10 mouse cellular contexts compared by ENCODE assay signal in the genomic region with DNA sequence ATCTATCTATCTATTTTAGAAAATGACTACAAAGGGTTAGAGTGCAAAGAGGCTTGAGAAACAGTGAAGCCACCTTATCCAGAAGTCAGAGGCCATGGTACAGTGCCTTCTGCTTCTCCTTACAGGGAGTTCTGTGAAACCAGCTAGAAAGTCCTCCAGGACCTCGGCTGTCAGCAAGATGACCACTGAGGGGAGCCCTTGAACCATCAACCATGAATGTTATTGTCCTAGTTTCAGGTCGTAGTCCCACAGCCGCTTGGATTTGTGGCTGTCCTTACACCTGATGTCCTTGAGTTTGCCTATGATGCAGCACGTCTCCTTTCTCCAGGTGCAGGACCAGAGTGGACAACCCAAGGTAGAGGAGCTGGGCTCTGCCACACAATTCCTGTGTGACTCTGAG.
DNase-seq lines count a peak whose midpoint lies in the region; ATAC-seq and TF ChIP-seq lines count a peak whose summit lies in the region.
"Had no signal": no experiment of that assay in that cellular context is flagged by ENCODE, and none has a peak within 500 bp of the region (broad histone marks: within the 10 kb centered on the region; RNA-seq: fewer than 3 reads in every experiment).

No protein-coding gene starts in this region.

- H3K27ac ChIP-seq in gastrocnemius, adult 2 months: no peak overlapping the region
- H3K27ac ChIP-seq in lung, embryonic 14.5 days (ENCODE audit: low read depth): no peak overlapping the region
- H3K27ac ChIP-seq in thymus, adult 2 months (ENCODE audit: control insufficient read depth, insufficient read depth, low read length): no peak overlapping the region
- H3K27ac ChIP-seq: embryonic facial prominence, embryonic 13.5 days had no signal

- H3K4me3 ChIP-seq in gastrocnemius, adult 2 months: no peak overlapping the region
- H3K4me3 ChIP-seq in lung, embryonic 14.5 days (ENCODE audit: low read depth, low read length): no peak overlapping the region
- H3K4me3 ChIP-seq in thymus, adult 2 months (ENCODE audit: control insufficient read depth, insufficient read depth, low read length): no peak overlapping the region
- H3K4me3 ChIP-seq: embryonic facial prominence, embryonic 13.5 days; myocyte had no signal

- intact Hi-C loops in gastrocnemius, adult 2 months (cut with DNase I): no loop called here

- ATAC-seq in lung, embryonic 14.5 days (ENCODE audit: insufficient read depth): no peak
- ATAC-seq in inflammation-experienced regulatory T-cells, adult 6 months: no peak

- H3K4me2 ChIP-seq in lung, embryonic 14.5 days: no peak overlapping the region
- H3K4me2 ChIP-seq: embryonic facial prominence, embryonic 13.5 days had no signal

- 17% methylated on average over 4 of the region's 4 CpGs for WGBS in lung, embryonic 14.5 days
- WGBS in thymus, adult 2 months: 20% methylated on average over 4 of the region's 4 CpGs

- no peak for TF ChIP-seq POLR2A in thymus, adult 2 months (IDR thresholded peaks at IDR 0.05; ENCODE audit: control insufficient read depth, extremely low read depth, insufficient read depth, low read length, poor library complexity)

- no peaks in the 10 kb centered on the region for H3K4me1 ChIP-seq in lung, embryonic 14.5 days (ENCODE audit: insufficient read depth)
- H3K4me1 ChIP-seq in thymus, adult 2 months (replicated peaks; ENCODE audit: control insufficient read depth, insufficient read depth, low read length): no peaks in the 10 kb centered on the region

- no peak for DNase-seq in gastrocnemius, adult 2 months
- no peak for DNase-seq in gastrocnemius, postnatal 4 days (ENCODE audit: low spot score in 2 of 2)
- DNase-seq in lung, embryonic 14.5 days: peak; percentile 49
- no peak for DNase-seq in lung, adult 18-20 months
- DNase-seq in cerebellum, postnatal 14 days: peak; percentile 77 to 79
- peak; percentile 65 for DNase-seq in retina, postnatal 1 day
- no peak for DNase-seq in thymus, adult 2 months

- peak; percentile 46 for TF ChIP-seq CTCF in gastrocnemius, adult 2 months (IDR thresholded peaks at IDR 0.05)
- TF ChIP-seq CTCF in lung, embryonic 14.5 days (IDR thresholded peaks at IDR 0.05; ENCODE audit: low read depth): peak; percentile 38; the same call in 1 of the 2 replicates
- no peak for TF ChIP-seq CTCF in thymus, adult 2 months (IDR thresholded peaks at IDR 0.05; ENCODE audit: borderline replicate concordance, control insufficient read depth, extremely low read depth, insufficient read depth, low read length, poor library complexity)

- H3K9ac ChIP-seq in lung, embryonic 14.5 days: no peak overlapping the region
- H3K9ac ChIP-seq: embryonic facial prominence, embryonic 13.5 days had no signal

- H3K36me3 ChIP-seq in lung, embryonic 14.5 days (ENCODE audit: insufficient read depth): no peaks in the 10 kb centered on the region
- no peaks in the 10 kb centered on the region for H3K36me3 ChIP-seq in thymus, adult 2 months (ENCODE audit: control insufficient read depth, insufficient read depth, low read length)
- H3K36me3 ChIP-seq: embryonic facial prominence, embryonic 13.5 days had no signal

- no peaks in the 10 kb centered on the region for H3K9me3 ChIP-seq in lung, embryonic 14.5 days (ENCODE audit: low read depth, low read length)

- H3K27me3 ChIP-seq in lung, embryonic 14.5 days (ENCODE audit: insufficient read depth, low read length): no peaks in the 10 kb centered on the region
- no peaks in the 10 kb centered on the region for H3K27me3 ChIP-seq in thymus, adult 2 months (ENCODE audit: control insufficient read depth, insufficient read depth, low read length)

Comparison
In these comparisons a context has a peak if more than half of its experiments do, and no peak if none do; other contexts are left out.
1. DNase-seq: peak in lung, embryonic 14.5 days (single experiment), cerebellum, postnatal 14 days (2 of 2) and retina, postnatal 1 day (single experiment); none in gastrocnemius, adult 2 months (single experiment), gastrocnemius, postnatal 4 days (0 of 2), lung, adult 18-20 months (0 of 2) and thymus, adult 2 months (single experiment).